Mouse (Mus musculus) heart, embryonic 13.5 days (tissue): ENCODE measurements around the gene S1pr3. TPM values are rescaled to one million over a fixed set of nuclear protein-coding genes. Genes with fewer than 3 reads are reported as not detected.

Experiments
- ATAC-seq: fragments of 200-750 bp; cut with Nextera tagmentation; 2 replicates; pipeline ENCODE4 v1.8.0; 2017; ENCODE audit warnings: moderate TSS enrichment; ENCODE audit not compliant: insufficient number of reproducible peaks, low FRiP score, low TSS enrichment; ENCODE audit errors: extremely low read depth
- H3K27ac ChIP-seq: fragments of 300-500 bp; sonication (generic); replicated peaks from 2 replicates; pipeline ENCODE4 v1.5.1; 2015; ENCODE audit warnings: moderate library complexity, mild to moderate bottlenecking, inconsistent platforms
- H3K27me3 ChIP-seq: fragments of 300-500 bp; sonication (generic); replicated peaks from 2 replicates; pipeline ENCODE4 v1.6.1; 2015; ENCODE audit warnings: mild to moderate bottlenecking, inconsistent platforms
- H3K36me3 ChIP-seq: fragments of 300-500 bp; sonication (generic); 2 replicates; pipeline ENCODE4 v1.6.1; 2015; ENCODE audit warnings: mild to moderate bottlenecking, inconsistent platforms
- H3K4me1 ChIP-seq: fragments of 300-500 bp; sonication (generic); 2 replicates; pipeline ENCODE4 v1.6.1; 2015; ENCODE audit warnings: inconsistent platforms
- H3K4me2 ChIP-seq: fragments of 300-500 bp; sonication (generic); 2 replicates; pipeline ENCODE4 v1.6.1; 2015; ENCODE audit warnings: inconsistent platforms, mild to moderate bottlenecking, moderate library complexity
- H3K4me3 ChIP-seq: fragments of 300-500 bp; sonication (generic); 2 replicates; pipeline ENCODE4 v1.5.1; 2015; ENCODE audit warnings: moderate library complexity, mild to moderate bottlenecking, inconsistent platforms
- H3K9ac ChIP-seq: fragments of 300-500 bp; sonication (generic); 2 replicates; pipeline ENCODE4 v1.6.1; 2015; ENCODE audit warnings: inconsistent platforms, mild to moderate bottlenecking, moderate library complexity
- H3K9me3 ChIP-seq: fragments of 300-500 bp; sonication (generic); 2 replicates; pipeline ENCODE4 v1.6.1; 2016; ENCODE audit warnings: inconsistent platforms
- WGBS: fragments of 180-500 bp; shearing (Covaris S2); methylation state at CpG from one replicate; pipeline ENCODE4 v1.1.7; 2015; ENCODE audit warnings: mixed read lengths; 5-methylcytosine and 5-hydroxymethylcytosine counted together
- polyA plus RNA-seq: library from polyadenylated mRNA; unstranded; fragments of >200 nt; fragmentation: Nextera tagmentation; extraction: Ambion mirVana; gene quantifications from 2 replicates; pipeline ENCODE4 v1.2.1, GENCODE M21; 2015

The S1pr3 gene
- polyA plus RNA-seq, 1 experiment from 2014 or later, result 24.0 TPM

- no peak overlapping the region for H3K9ac ChIP-seq
- WGBS, result 35% methylated on average over 4 of the region's 4 CpGs
- no peaks in the 10 kb centered on the region for H3K36me3 ChIP-seq
- H3K4me2 ChIP-seq, result no peak overlapping the region
- H3K4me1 ChIP-seq, result 0 out of 2 replicates have a peak, but pooled peaks cover 4% of the 10 kb centered on the region
- H3K9me3 ChIP-seq, result no peaks in the 10 kb centered on the region
- H3K27me3 ChIP-seq, result no peaks in the 10 kb centered on the region
- no peak overlapping the region for H3K27ac ChIP-seq
- no peak overlapping the region for H3K4me3 ChIP-seq
- no peak for ATAC-seq
These were observed 47.9 kb downstream of the S1pr3 start for GRCm38 (mm10) chr13:51456190-51456878.

- Histone ChIP-seq H3K9ac (no peak overlapping the region), H3K36me3 (no peaks in the 10 kb centered on the region), H3K27me3 (no peaks in the 10 kb centered on the region), H3K27ac (no peak overlapping the region), H3K4me2 (no peak overlapping the region), H3K4me3 (no peak overlapping the region), H3K9me3 (no peaks in the 10 kb centered on the region), H3K4me1 (no peaks in the 10 kb centered on the region)
- ATAC-seq, result no peak
- WGBS, result 65% methylated on average over 4 of the region's 4 CpGs
These were observed 55.9 kb downstream of the S1pr3 start for GRCm38 (mm10) chr13:51464294-51464693.

- Histone ChIP-seq H3K9me3 (no peaks in the 10 kb centered on the region), H3K27me3 (no peaks in the 10 kb centered on the region), H3K4me3 (no peak overlapping the region), H3K4me2 (no peak overlapping the region), H3K36me3 (no peaks in the 10 kb centered on the region), H3K27ac (no peak overlapping the region), H3K4me1 (no peaks in the 10 kb centered on the region), H3K9ac (no peak overlapping the region)
- 74% methylated on average over 14 of the region's 14 CpGs for WGBS
- ATAC-seq, result no peak
These were observed 57.8 kb downstream of the S1pr3 start for GRCm38 (mm10) chr13:51466117-51466841.

- Histone ChIP-seq H3K4me2 (no peak overlapping the region), H3K9me3 (no peaks in the 10 kb centered on the region), H3K4me3 (no peak overlapping the region), H3K27me3 (no peaks in the 10 kb centered on the region), H3K27ac (no peak overlapping the region), H3K36me3 (no peaks in the 10 kb centered on the region), H3K4me1 (no peaks in the 10 kb centered on the region), H3K9ac (no peak overlapping the region)
- no peak for ATAC-seq
- 70% methylated on average over 17 of the region's 17 CpGs for WGBS
These were observed 60.3 kb downstream of the S1pr3 start for GRCm38 (mm10) chr13:51468697-51469250.

Other genes with a start within 250 kb of the S1pr3 start
- gene Nxnl2, start 237.6 kb upstream of the S1pr3 start, polyA plus RNA-seq, result 1.4 and 1.5 TPM in 2 replicates
- 0.13 and 0.15 TPM in 2 replicates for gene Shc3, start 160.8 kb downstream of the S1pr3 start, polyA plus RNA-seq
- 272 and 303 TPM in 2 replicates for gene Cks2, start 236.6 kb downstream of the S1pr3 start, polyA plus RNA-seq
- gene Secisbp2, start 243.1 kb downstream of the S1pr3 start, polyA plus RNA-seq, result 22.9 and 24.7 TPM in 2 replicates